ENCODE assay signal across 8 mouse cellular contexts in genomic region chr16:32113541-32114218, GRCm38 (mm10). TPM values are rescaled to one million over a fixed set of nuclear protein-coding genes. Genes with fewer than 3 reads are reported as not detected.
DNase-seq lines count a peak whose midpoint lies in the region; TF ChIP-seq lines count a peak whose summit lies in the region.

No protein-coding gene starts in this region.

- no peaks in the 10 kb centered on the region for H3K9me3 ChIP-seq in heart, embryonic 10.5 days

- H3K4me1 ChIP-seq in heart, embryonic 10.5 days = peaks cover 10% of the 10 kb centered on the region
- H3K4me1 ChIP-seq in lung, adult 2 months (ENCODE audit: control insufficient read depth, insufficient read depth, low read length) = peaks cover 3% of the 10 kb centered on the region; the same call in 1 of the 2 replicates
- H3K4me1 ChIP-seq in small intestine, adult 2 months (ENCODE audit: control insufficient read depth, insufficient read depth, insufficient read length, low read length) = peaks cover 2% of the 10 kb centered on the region; the same call in 1 of the 2 replicates

- H3K36me3 ChIP-seq in heart, embryonic 10.5 days = peaks cover 13% of the 10 kb centered on the region
- no peaks in the 10 kb centered on the region for H3K36me3 ChIP-seq in small intestine, adult 2 months (ENCODE audit: control insufficient read depth, insufficient read depth, low read length)

- TF ChIP-seq CTCF in lung, adult 2 months (IDR thresholded peaks at IDR 0.05; ENCODE audit: insufficient read depth, low read length) = no peak
- TF ChIP-seq CTCF in small intestine, adult 2 months (IDR thresholded peaks at IDR 0.05; ENCODE audit: extremely low read depth, insufficient read length, insufficient replicate concordance, low read depth, low read length) = no peak

- no peak for TF ChIP-seq POLR2A in lung, adult 2 months (IDR thresholded peaks at IDR 0.05; ENCODE audit: borderline replicate concordance, extremely low read depth, low read depth, low read length)
- no peak for TF ChIP-seq POLR2A in small intestine, adult 2 months (IDR thresholded peaks at IDR 0.05; ENCODE audit: low read depth, low read length)

- no peak overlapping the region for H3K27ac ChIP-seq in heart, embryonic 10.5 days
- H3K27ac ChIP-seq in small intestine, adult 2 months (ENCODE audit: insufficient read depth, low read depth, low read length) = peak overlapping the region; percentile 66

- peak; percentile 53 to 58 for DNase-seq in cerebellum, postnatal 10 days
- no peak for DNase-seq in cerebellum, postnatal 36 days
- DNase-seq in adrenal gland, postnatal 10 days = peak; percentile 70
- DNase-seq in heart, embryonic 10.5 days (ENCODE audit: low spot score) = peak; percentile 65
- DNase-seq in kidney, postnatal 36 days = peak; percentile 63 to 69
- DNase-seq in lung, adult 2 months = peak; percentile 55
- no peak for DNase-seq in embryo, embryonic 10.5 days (ENCODE audit: low spot score)

- 58% methylated on average over 23 of the region's 23 CpGs for WGBS in heart, embryonic 10.5 days
- 25% methylated on average over 23 of the region's 23 CpGs for WGBS in lung, adult 2 months
- WGBS in small intestine, adult 2 months = 48% methylated on average over 23 of the region's 23 CpGs

- H3K4me3 ChIP-seq in heart, embryonic 10.5 days = 0 out of 2 replicates have a peak overlapping the region, but pooled peaks have one; percentile 19
- H3K4me3 ChIP-seq in lung, adult 2 months (replicated peaks; ENCODE audit: extremely low read depth, low read depth, low read length) = peak overlapping the region; percentile 20
- H3K4me3 ChIP-seq in small intestine, adult 2 months (ENCODE audit: low read depth, low read length) = peak overlapping the region; percentile 25

- no peaks in the 10 kb centered on the region for H3K27me3 ChIP-seq in heart, embryonic 10.5 days (ENCODE audit: insufficient read depth, poor library complexity, severe bottlenecking)
- no peaks in the 10 kb centered on the region for H3K27me3 ChIP-seq in small intestine, adult 2 months (ENCODE audit: control insufficient read depth, insufficient read depth, low read length)

RNA-seq across cellular contexts. Expression of gene Cep19, which starts 14.1 kb away (rescaled TPM):
- total RNA-seq in adrenal gland, postnatal 10 days (2021) = 10 to 100 TPM; 10.8 to 11.2 TPM
- 25.5 and 25.9 TPM in 2 replicates for polyA plus RNA-seq in heart, embryonic 10.5 days (2016; fragmentation: Nextera tagmentation; extraction: Ambion mirVana)
- 7.8 and 9.2 TPM in 2 replicates for polyA plus RNA-seq in lung, adult 2 months (2012; rRNA removed)
- polyA plus RNA-seq in small intestine, adult 2 months (2012; rRNA removed) = 5.6 and 10.2 TPM in 2 replicates

RNA-seq across cellular contexts. Expression of gene Pigx, which starts 14.1 kb away (rescaled TPM):
- total RNA-seq in adrenal gland, postnatal 10 days (2021) = 10 to 100 TPM; 34.1 to 35.0 TPM
- polyA plus RNA-seq in heart, embryonic 10.5 days (2016; fragmentation: Nextera tagmentation; extraction: Ambion mirVana) = 87.2 and 102 TPM in 2 replicates
- 19.6 and 20.0 TPM in 2 replicates for polyA plus RNA-seq in lung, adult 2 months (2012; rRNA removed)
- 14.6 and 32.5 TPM in 2 replicates for polyA plus RNA-seq in small intestine, adult 2 months (2012; rRNA removed)

RNA-seq across cellular contexts. Expression of gene Pak2, which starts 34.5 kb away (rescaled TPM):
- 10 to 100 TPM; 47.5 to 50.3 TPM for total RNA-seq in adrenal gland, postnatal 10 days (2021)
- polyA plus RNA-seq in heart, embryonic 10.5 days (2016; fragmentation: Nextera tagmentation; extraction: Ambion mirVana) = 32.5 and 32.8 TPM in 2 replicates
- 19.2 and 22.5 TPM in 2 replicates for polyA plus RNA-seq in lung, adult 2 months (2012; rRNA removed)
- polyA plus RNA-seq in small intestine, adult 2 months (2012; rRNA removed) = 7.4 and 16.1 TPM in 2 replicates

RNA-seq across cellular contexts. Expression of gene Nrros, which starts 51.7 kb away (rescaled TPM):
- 10 to 100 TPM; 11.0 to 16.4 TPM for total RNA-seq in adrenal gland, postnatal 10 days (2021)
- polyA plus RNA-seq in heart, embryonic 10.5 days (2016; fragmentation: Nextera tagmentation; extraction: Ambion mirVana) = 5.6 and 10.5 TPM in 2 replicates
- polyA plus RNA-seq in lung, adult 2 months (2012; rRNA removed) = 40.6 and 40.9 TPM in 2 replicates
- 5.3 and 6.7 TPM in 2 replicates for polyA plus RNA-seq in small intestine, adult 2 months (2012; rRNA removed)

Comparison
In these comparisons a context has a peak if more than half of its experiments do, and no peak if none do; other contexts are left out.
1. DNase-seq: peak in cerebellum, postnatal 10 days (2 of 2), adrenal gland, postnatal 10 days (single experiment), heart, embryonic 10.5 days (single experiment), kidney, postnatal 36 days (2 of 2) and lung, adult 2 months (single experiment); none in cerebellum, postnatal 36 days (0 of 2) and embryo, embryonic 10.5 days (single experiment).
2. Peak in every context shown above with its lines, with median percentiles within 50 percentile points of each other: H3K4me3 ChIP-seq.